Mouse (Mus musculus): ENCODE data around the gene Maml3. TPM values are rescaled to one million over a fixed set of nuclear protein-coding genes. Genes with fewer than 3 reads are reported as not detected.

The Maml3 gene
- polyA plus RNA-seq, 1 experiment from 2014 or later = 1.5 TPM

GRCm38 (mm10) chr3:51939864-51940263 lies 165.0 kb downstream of the Maml3 start:
- no peaks in the 10 kb centered on the region for H3K36me3 ChIP-seq
- H3K27ac ChIP-seq = no peak overlapping the region
- 79% methylated on average over 7 of the region's 7 CpGs for WGBS (ENCODE audit: insufficient replicate concordance)
- no peak overlapping the region for H3K9ac ChIP-seq
- H3K4me2 ChIP-seq = no peak overlapping the region
- H3K27me3 ChIP-seq (replicated peaks) = no peaks in the 10 kb centered on the region
- H3K9me3 ChIP-seq (replicated peaks) = no peaks in the 10 kb centered on the region
- H3K4me3 ChIP-seq = no peak overlapping the region
- no peaks in the 10 kb centered on the region; the same call in none of the 2 replicates for H3K4me1 ChIP-seq
- ATAC-seq = no peak

DNA sequence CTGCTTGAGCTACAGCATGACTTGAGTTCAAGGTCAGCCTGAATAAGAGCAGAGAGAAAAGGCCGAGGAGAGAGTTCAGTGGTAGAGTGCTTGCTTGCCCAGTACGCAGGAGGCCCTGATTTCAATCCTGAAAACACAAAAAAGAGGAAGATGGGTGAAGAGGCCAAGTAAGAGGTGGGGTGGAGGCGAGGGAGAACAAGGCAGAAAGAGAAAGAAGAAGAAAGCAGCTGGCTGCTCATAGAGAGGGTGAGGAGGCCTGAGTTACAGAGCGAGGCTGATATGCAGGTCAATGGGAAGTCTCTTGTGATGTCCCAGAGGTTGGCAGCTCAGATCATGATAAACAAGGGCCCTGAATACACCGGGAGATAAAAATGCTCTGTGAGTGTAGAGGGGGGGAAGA lies 165.8 kb downstream of the Maml3 start:
- Histone ChIP-seq H3K9me3 (replicated peaks) (no peaks in the 10 kb centered on the region), H3K4me2 (no peak overlapping the region), H3K9ac (no peak overlapping the region), H3K27me3 (replicated peaks) (no peaks in the 10 kb centered on the region), H3K4me3 (no peak overlapping the region), H3K27ac (no peak overlapping the region), H3K36me3 (no peaks in the 10 kb centered on the region), H3K4me1 (no peaks in the 10 kb centered on the region; the same call in none of the 2 replicates)
- 36% methylated on average over 5 of the region's 5 CpGs for WGBS (ENCODE audit: insufficient replicate concordance)
- ATAC-seq = no peak

GRCm38 (mm10) chr3:51937176-51937575 lies 167.7 kb downstream of the Maml3 start:
- no peak overlapping the region for H3K4me2 ChIP-seq
- H3K27me3 ChIP-seq (replicated peaks) = no peaks in the 10 kb centered on the region
- WGBS (ENCODE audit: insufficient replicate concordance) = 80% methylated on average over 5 of the region's 5 CpGs
- H3K9ac ChIP-seq = no peak overlapping the region
- no peak overlapping the region for H3K4me3 ChIP-seq
- no peaks in the 10 kb centered on the region; the same call in none of the 2 replicates for H3K4me1 ChIP-seq
- no peak overlapping the region for H3K27ac ChIP-seq
- H3K9me3 ChIP-seq (replicated peaks) = no peaks in the 10 kb centered on the region
- no peak for ATAC-seq
- H3K36me3 ChIP-seq = no peaks in the 10 kb centered on the region

DNA sequence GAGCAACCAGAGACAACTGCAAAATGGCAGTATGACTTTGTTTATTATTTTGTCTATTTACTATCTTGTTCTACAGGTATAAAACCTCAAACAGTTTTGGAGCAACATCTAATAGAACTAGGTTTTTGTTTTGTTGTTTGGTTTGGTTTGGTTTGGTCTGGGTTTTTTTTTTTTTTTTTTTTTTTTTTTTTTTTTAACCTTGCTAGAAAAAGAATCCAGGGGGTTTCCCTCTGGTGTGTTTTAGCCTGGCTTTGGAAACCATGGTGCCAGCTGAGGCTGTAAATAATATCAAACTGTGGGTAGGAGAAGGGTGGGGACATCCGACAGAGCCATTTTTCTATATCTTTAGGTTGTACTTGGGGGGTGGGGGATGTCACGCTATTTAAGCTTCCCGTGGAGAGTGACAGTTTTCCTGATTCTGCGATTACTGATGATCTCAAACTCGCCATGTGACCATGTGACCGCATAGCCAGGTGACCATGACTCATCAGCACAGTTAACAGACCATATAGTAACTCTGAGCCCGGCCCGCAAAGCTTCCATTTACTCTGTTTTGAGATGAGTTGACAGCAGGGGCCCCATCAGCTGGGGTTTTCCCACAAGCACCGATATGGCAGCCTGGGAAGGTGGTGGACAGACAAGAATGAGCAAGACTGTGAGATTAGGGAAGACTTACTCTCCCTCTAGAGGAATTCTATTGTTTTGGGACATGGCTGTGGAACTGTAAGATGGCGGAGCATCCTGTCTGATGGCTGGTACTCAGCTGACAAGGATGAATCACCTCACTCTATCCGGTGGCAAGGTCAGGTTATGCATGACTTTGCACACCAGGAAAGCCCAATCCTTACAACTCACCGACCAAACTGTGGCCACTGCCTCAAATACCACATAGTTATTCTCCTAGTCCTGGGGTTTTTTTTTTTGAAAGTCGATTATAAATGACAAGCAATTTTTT lies 170.1 kb downstream of the Maml3 start:
- no peak overlapping the region for H3K9ac ChIP-seq
- no peak for ATAC-seq
- H3K36me3 ChIP-seq = no peaks in the 10 kb centered on the region
- H3K4me3 ChIP-seq = no peak overlapping the region
- no peak overlapping the region for H3K27ac ChIP-seq
- no peak overlapping the region for H3K4me2 ChIP-seq
- no peaks in the 10 kb centered on the region; the same call in none of the 2 replicates for H3K4me1 ChIP-seq
- no peaks in the 10 kb centered on the region for H3K9me3 ChIP-seq (replicated peaks)
- WGBS (ENCODE audit: insufficient replicate concordance) = 73% methylated on average over 13 of the region's 13 CpGs
- no peaks in the 10 kb centered on the region for H3K27me3 ChIP-seq (replicated peaks)

DNA sequence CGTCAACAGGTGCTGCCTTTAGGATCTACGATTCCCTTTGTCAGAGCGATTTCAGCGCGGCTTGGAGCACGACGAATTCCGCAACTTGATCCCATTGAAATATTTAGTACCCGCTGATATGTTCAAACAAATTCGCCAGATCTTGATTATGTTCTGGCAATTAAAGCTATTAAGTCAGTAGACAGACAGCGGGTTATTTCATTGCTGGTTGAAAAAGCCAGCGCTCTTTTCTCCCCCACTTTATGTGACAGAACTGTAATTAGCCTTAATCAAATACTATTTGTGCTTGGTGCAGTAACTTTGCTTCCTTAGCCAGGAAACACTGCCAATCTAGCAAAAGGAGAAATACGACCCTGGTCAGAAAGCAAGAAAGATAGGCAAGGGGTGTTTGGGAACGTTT lies 176.7 kb downstream of the Maml3 start:
- no peak overlapping the region for H3K4me2 ChIP-seq
- no peaks in the 10 kb centered on the region for H3K27me3 ChIP-seq (replicated peaks)
- no peak overlapping the region for H3K4me3 ChIP-seq
- no peak for ATAC-seq
- no peak overlapping the region for H3K27ac ChIP-seq
- H3K9me3 ChIP-seq (replicated peaks) = no peaks in the 10 kb centered on the region
- WGBS (ENCODE audit: insufficient replicate concordance) = 81% methylated on average over 14 of the region's 14 CpGs
- H3K4me1 ChIP-seq = peaks cover 11% of the 10 kb centered on the region
- H3K9ac ChIP-seq = no peak overlapping the region
- no peaks in the 10 kb centered on the region for H3K36me3 ChIP-seq

- WGBS (ENCODE audit: insufficient replicate concordance) = 77% methylated on average over 7 of the region's 7 CpGs
- ATAC-seq = no peak
- no peak overlapping the region for H3K4me2 ChIP-seq
- no peaks in the 10 kb centered on the region for H3K9me3 ChIP-seq (replicated peaks)
- H3K27me3 ChIP-seq (replicated peaks) = no peaks in the 10 kb centered on the region
- peaks cover 11% of the 10 kb centered on the region for H3K4me1 ChIP-seq
- H3K27ac ChIP-seq = no peak overlapping the region
- H3K9ac ChIP-seq = no peak overlapping the region
- no peaks in the 10 kb centered on the region for H3K36me3 ChIP-seq
- H3K4me3 ChIP-seq = no peak overlapping the region
Observed at GRCm38 (mm10) chr3:51927591-51927990, 177.3 kb downstream of the Maml3 start.

GRCm38 (mm10) chr3:51927043-51927442 lies 177.8 kb downstream of the Maml3 start:
- Histone ChIP-seq H3K4me3 (no peak overlapping the region), H3K9me3 (replicated peaks) (no peaks in the 10 kb centered on the region), H3K4me1 (peaks cover 11% of the 10 kb centered on the region), H3K4me2 (no peak overlapping the region), H3K27ac (no peak overlapping the region), H3K27me3 (replicated peaks) (no peaks in the 10 kb centered on the region), H3K36me3 (no peaks in the 10 kb centered on the region), H3K9ac (no peak overlapping the region)
- ATAC-seq = no peak
- WGBS (ENCODE audit: insufficient replicate concordance) = 64% methylated on average over 6 of the region's 6 CpGs

DNA sequence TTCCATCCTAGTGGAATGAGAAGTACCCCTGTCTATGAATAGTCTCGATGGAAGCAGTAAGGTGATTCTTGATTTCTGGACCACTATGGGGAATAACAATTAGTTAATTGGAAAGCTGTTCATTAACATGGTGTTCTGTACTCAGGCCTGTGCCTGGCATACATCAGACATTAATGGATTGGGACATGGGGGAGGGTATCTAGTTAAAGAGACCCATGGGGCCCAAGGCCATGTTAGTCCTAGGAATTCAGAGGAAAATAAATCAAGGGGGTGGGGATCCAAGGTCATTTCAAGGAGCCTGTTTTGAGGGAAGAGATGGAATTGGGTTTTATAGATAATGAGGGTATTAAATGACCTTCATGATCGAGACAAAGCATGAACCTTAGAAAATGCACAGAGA lies 179.1 kb downstream of the Maml3 start:
- H3K27me3 ChIP-seq (replicated peaks) = no peaks in the 10 kb centered on the region
- H3K36me3 ChIP-seq = no peaks in the 10 kb centered on the region
- WGBS (ENCODE audit: insufficient replicate concordance) = 61% methylated on average over 2 of the region's 2 CpGs
- H3K4me2 ChIP-seq = no peak overlapping the region
- no peak overlapping the region for H3K9ac ChIP-seq
- no peak overlapping the region for H3K4me3 ChIP-seq
- no peaks in the 10 kb centered on the region for H3K9me3 ChIP-seq (replicated peaks)
- H3K4me1 ChIP-seq = peaks cover 11% of the 10 kb centered on the region
- no peak overlapping the region for H3K27ac ChIP-seq
- ATAC-seq = no peak

GRCm38 (mm10) chr3:51924636-51925035 lies 180.2 kb downstream of the Maml3 start:
- Histone ChIP-seq H3K4me2 (no peak overlapping the region), H3K9ac (no peak overlapping the region), H3K27me3 (replicated peaks) (no peaks in the 10 kb centered on the region), H3K4me3 (no peak overlapping the region), H3K36me3 (no peaks in the 10 kb centered on the region), H3K4me1 (peaks cover 11% of the 10 kb centered on the region), H3K9me3 (replicated peaks) (no peaks in the 10 kb centered on the region), H3K27ac (no peak overlapping the region)
- ATAC-seq = peak; percentile 58; the same call in 1 of the 2 replicates
- WGBS (ENCODE audit: insufficient replicate concordance) = 48% methylated on average over 5 of the region's 5 CpGs

DNA sequence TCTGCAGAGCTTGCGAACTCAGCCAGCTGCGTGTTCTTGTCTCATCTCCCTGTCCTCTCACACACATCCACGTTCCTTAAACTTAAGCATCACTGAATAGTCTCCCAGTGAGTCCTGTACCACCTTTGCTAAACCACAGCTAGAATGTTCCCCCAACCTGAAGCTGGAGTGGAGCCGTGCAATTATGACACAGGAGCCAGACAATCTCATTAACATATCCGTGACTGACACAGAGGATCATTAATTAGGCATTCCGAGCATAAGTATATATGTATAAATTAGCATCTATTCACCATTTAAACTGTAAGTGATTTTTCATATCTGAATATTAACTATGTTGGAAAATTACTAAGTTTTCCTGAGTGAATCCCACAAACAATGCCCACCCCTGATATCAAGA lies 181.1 kb downstream of the Maml3 start:
- ATAC-seq = no peak
- Histone ChIP-seq H3K9me3 (replicated peaks) (no peaks in the 10 kb centered on the region), H3K9ac (no peak overlapping the region), H3K4me3 (no peak overlapping the region), H3K27ac (no peak overlapping the region), H3K27me3 (replicated peaks) (no peaks in the 10 kb centered on the region), H3K36me3 (no peaks in the 10 kb centered on the region), H3K4me1 (peaks cover 11% of the 10 kb centered on the region), H3K4me2 (no peak overlapping the region)
- 78% methylated on average over 6 of the region's 6 CpGs for WGBS (ENCODE audit: insufficient replicate concordance)

- Histone ChIP-seq H3K4me3 (no peak overlapping the region), H3K4me2 (0 out of 2 replicates have a peak overlapping the region, but pooled peaks have one; percentile 7), H3K27ac (no peak overlapping the region), H3K36me3 (no peaks in the 10 kb centered on the region), H3K27me3 (replicated peaks) (no peaks in the 10 kb centered on the region), H3K4me1 (peaks cover 26% of the 10 kb centered on the region), H3K9ac (no peak overlapping the region), H3K9me3 (replicated peaks) (no peaks in the 10 kb centered on the region)
- 0 out of 2 replicates have a peak, but pooled peaks have one; percentile 43 for ATAC-seq
- 71% methylated on average over 4 of the region's 4 CpGs for WGBS (ENCODE audit: insufficient replicate concordance)
Observed at GRCm38 (mm10) chr3:51916902-51917301, 188.0 kb downstream of the Maml3 start.

DNA sequence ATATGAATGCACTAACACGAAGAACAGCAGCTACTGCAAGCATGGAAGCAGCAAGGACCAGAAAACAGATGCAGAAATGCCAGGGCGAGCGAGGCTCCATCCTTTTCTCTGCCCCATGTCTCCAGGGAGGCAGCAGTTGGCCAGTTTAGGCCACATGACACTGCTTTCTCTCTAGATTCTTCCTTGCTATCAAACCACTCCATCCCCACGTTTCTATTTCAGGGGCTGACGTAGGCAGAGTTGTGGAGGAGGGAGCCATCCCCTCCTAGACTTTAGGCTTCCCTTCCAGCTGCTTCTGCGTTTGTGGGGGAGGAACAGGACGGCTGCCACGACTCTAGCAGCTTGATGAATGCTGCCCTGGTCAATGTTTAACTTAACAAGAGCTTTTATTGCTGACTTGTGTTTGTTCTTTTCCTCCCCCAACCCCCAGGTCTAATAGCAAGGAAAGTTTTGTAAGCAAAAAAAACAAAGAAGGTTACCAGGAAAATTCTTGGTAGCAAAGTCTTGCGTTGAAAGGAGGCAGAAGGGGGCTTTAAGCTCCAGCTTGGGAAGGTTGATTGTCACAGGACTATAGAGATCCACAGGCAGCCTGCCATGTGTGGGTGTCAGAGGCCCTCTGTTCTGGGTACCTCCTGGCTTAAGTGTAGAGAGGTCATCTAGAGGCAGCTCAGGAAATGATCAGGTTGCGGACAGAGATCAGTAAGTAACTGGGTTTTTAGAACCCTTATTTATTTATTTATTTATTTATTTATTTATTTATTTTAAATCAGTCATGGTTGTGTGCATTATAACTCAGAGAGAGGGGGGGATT lies 188.6 kb downstream of the Maml3 start:
- no peaks in the 10 kb centered on the region for H3K27me3 ChIP-seq (replicated peaks)
- H3K9ac ChIP-seq = no peak overlapping the region
- no peaks in the 10 kb centered on the region for H3K36me3 ChIP-seq
- H3K9me3 ChIP-seq (replicated peaks) = no peaks in the 10 kb centered on the region
- peak; percentile 66 for ATAC-seq
- WGBS (ENCODE audit: insufficient replicate concordance) = 30% methylated on average over 10 of the region's 10 CpGs
- H3K4me3 ChIP-seq = no peak overlapping the region
- H3K4me1 ChIP-seq = peaks cover 26% of the 10 kb centered on the region
- peak overlapping the region; percentile 58 for H3K27ac ChIP-seq
- peak overlapping the region; percentile 12; the same call in 1 of the 2 replicates for H3K4me2 ChIP-seq

Measured in liver, embryonic 12.5 days (tissue).